Mouse (Mus musculus): Measurements from ENCODE around the gene Tmem151b. TPM values are rescaled to one million over a fixed set of nuclear protein-coding genes. Genes with fewer than 3 reads are reported as not detected.

Gene Tmem151b
- total RNA-seq, 2 experiments from 2014 or later: not detected

DNA sequence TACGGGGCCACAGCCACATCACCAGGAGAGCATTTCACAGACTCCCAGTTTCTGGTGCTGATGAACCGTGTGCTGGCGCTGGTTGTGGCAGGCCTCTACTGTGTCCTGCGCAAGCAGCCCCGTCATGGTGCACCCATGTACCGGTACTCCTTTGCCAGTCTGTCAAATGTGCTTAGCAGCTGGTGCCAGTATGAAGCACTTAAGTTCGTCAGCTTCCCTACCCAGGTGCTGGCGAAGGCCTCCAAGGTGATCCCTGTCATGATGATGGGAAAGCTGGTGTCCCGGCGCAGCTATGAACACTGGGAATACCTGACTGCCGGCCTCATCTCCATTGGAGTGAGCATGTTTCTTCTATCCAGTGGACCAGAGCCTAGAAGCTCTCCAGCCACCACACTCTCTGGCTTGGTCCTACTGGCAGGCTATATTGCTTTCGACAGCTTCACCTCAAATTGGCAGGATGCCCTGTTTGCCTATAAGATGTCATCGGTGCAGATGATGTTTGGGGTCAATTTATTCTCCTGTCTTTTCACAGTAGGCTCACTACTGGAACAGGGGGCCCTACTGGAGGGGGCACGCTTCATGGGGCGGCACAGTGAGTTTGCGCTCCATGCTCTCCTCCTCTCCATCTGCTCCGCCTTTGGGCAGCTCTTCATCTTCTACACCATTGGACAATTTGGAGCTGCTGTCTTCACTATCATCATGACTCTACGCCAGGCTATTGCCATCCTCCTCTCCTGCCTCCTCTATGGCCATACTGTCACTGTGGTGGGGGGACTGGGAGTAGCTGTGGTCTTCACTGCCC is 17.1 kb upstream of the Tmem151b start:
- ATAC-seq (replicated peaks; ENCODE audit: low FRiP score, low TSS enrichment, poor library complexity, severe bottlenecking): peak; percentile 19

DNA sequence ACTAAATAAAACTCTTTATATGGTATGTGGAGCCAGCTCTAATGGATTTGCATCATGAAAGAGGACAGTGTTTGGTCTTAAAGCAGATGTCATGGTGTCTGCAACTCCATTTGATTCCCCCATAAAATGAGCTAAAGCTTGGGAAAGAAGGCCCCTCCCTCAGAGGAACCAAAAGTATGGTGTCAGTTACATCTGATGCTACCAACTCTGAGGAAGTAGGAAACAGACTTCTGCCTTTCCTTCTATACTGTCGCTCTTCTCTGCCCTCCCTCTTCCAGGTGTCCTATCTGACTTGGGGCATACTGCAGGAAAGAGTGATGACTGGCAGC is 16.5 kb upstream of the Tmem151b start:
- ATAC-seq (replicated peaks; ENCODE audit: low FRiP score, low TSS enrichment, poor library complexity, severe bottlenecking): no peak; the same call in 1 of the 2 replicates

DNA sequence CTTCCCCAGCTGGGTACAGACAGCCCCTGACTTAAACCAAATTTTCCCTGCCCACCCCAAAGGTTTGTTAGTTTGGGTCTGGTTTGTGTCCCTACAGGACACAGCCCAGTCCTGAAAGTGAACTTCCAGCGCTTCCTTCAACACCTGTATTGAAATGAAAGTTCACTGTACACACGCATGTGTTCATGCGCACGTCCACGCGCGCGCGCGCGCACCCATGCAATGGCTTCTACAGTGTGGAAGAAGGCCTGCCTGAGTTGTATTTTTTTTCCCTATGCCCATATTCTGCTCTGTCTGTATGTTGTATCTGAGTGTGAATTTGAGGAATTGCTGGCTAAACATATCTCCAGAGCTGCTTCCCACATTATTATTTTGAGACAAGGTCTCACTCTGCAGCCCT is 15.6 kb upstream of the Tmem151b start:
- ATAC-seq (replicated peaks; ENCODE audit: low FRiP score, low TSS enrichment, poor library complexity, severe bottlenecking): no peak

DNA sequence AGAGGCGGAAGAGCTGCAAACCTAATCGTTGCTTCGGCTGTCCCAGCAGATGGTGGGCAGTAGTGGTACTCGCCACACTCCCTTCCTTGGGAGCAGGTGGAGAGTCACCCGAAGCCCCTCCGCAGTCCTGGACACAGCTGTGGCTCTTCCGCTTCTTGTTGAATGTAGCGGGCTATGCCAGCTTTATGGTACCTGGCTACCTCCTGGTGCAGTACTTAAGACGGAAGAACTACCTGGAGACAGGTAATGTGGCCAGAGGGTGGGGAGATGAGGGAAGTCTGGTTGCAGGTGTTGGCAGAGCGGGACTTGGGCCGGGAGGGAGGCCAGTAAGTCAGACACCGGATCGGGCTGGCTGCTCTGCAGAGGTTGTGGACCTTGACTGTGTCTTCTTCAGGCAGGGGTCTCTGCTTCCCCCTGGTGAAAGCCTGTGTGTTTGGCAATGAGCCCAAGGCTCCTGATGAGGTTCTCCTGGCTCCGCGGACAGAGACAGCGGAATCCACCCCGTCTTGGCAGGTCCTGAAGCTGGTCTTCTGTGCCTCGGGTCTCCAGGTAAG is 15.1 kb upstream of the Tmem151b start:
- no peak; the same call in 1 of the 2 replicates for ATAC-seq (replicated peaks; ENCODE audit: low FRiP score, low TSS enrichment, poor library complexity, severe bottlenecking)

DNA sequence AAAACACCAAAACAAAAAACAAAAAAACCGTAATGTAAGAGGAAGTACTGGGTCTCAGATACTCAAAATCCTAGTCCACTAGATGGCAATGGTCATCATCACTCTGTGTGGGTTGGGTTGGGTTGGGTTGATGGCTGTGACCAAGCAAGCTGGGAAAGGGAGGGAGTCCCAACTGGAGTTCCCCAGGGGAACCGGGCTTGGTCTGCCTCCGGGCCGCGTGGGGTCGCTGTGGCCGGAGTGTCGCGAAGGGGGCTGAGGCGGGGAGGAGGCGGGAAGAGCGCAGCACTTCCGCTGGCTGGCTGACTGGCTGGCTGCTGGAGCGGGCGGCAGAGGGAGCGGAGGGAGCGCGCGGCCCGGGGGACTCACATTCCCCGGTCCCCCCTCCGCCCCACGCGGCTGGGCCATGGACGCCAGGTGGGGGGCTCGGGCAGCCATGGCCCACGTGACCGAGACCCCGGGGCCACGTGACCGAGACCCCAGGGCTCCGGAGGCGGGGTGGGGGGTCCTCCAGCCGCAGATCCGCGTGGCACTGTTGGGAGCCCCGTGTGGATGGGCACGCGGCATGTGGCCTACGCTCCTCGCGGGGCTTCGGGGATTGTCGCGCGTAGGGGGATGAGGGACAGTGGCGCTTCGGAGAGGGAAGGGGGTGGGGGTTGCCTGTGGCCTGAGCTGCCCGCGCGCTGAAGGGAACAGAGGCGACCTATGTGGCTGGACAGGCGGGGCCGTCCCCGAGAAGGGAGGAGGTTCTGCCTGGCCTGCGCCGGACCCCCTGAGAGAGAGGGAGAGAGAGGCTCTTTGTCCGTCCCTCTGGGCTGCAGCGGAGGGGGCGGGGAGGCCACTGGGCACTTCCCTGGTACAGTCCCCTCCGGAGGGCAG is 14.4 kb upstream of the Tmem151b start, which contains the start of gene Slc35b2:
Gene Slc35b2 (plus strand): TSS at position 220 of the 876 bp plus-strand sequence.
- ATAC-seq (replicated peaks; ENCODE audit: low FRiP score, low TSS enrichment, poor library complexity, severe bottlenecking): peak; percentile 63

DNA sequence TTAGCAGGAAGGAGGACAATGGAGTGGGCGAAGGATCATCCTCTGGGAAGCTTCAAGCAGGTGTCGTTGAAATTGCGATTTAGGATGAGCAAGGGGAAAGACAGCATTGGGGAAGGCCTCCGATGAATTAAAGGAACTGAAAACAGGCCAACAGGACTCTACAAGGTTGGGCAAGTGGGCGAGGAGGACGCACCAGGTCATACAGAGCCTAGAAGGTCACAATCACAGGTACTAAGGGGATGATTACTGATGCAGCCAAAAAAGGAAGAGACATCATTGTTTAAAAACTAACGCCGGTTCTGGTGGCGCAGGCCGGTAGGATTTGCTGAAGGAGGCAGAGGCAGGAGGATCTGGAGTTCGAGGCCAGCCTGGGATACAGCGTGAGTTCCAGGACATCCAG is 13.7 kb upstream of the Tmem151b start:
- no peak for ATAC-seq (replicated peaks; ENCODE audit: low FRiP score, low TSS enrichment, poor library complexity, severe bottlenecking)

DNA sequence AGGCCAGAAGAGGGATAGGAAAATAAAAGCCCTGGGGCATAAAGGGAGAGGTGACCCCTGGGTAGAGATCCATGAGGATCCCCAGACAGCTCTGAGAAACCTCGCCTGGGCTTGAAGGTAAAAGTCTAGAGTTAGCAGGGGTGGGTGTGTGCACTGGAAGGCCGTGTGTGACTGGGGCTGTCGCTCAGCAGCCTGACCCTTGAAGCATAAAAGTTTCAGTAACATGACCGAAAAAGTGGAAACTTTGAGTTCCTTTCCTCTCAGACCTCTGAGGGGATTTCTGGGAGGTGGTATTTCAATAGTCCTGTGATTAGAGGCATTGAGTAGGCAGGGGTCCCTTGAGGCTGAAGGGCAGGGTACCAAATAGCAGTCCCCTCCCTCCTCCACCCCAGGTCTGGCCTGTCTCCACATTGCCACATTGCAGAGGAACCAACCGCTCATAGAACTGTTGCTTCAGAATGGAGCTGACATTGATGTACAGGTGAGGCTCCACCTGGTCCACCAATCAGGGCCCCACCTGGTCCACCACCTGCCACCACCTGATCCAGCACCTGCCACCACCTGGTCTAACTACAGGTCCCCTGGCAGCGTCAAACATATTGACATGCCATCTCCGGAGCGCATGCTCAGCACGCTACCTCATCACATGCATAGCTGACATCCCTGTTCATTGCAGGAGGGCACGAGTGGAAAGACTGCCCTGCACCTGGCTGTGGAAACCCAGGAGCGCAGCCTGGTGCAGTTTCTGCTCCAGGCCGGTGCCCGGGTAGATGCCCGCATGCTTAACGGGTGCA is 10.5 kb upstream of the Tmem151b start:
- ATAC-seq (replicated peaks; ENCODE audit: low FRiP score, low TSS enrichment, poor library complexity, severe bottlenecking): no peak

DNA sequence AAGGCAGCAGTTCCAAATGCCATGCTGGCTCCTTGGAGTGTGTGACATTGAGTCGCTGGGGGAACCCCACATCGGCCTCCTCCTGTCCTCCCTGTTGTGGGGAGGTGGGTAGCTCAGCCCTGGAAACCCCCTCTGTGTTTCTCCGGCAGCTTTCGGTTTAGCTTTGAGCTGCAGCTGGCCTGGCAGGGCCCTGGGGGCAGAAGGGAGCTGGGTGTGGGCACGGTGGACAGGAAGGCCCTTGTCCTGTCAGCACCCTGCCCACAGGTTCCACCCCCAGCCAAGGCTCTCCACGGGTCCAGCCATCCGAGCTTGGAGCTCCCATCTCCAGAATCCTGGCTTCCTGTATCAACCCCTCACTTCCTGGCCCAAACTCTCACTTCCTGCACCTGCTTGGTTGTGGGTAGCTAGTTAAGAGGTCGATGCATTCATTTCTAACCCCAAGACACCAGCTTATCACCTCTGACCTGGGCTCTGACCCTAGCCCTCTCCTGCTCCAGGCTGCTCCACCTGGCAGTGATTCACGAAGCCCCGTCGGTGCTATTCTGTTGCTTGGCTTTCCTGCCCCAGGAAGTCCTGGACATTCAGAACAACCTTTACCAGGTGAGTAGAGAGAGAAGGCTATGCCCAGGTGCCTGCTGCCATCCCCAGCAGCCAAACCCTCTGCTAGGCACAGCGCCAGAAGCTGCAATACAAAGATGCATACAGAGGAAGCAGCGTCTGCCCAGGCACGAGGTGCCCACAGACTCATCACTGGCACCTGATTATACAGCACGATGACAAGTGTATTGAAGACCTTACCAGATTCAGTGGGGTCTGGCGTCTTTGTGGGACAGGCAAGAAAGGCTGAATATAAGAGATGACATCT is 8.8 kb upstream of the Tmem151b start:
- no peak for ATAC-seq (replicated peaks; ENCODE audit: low FRiP score, low TSS enrichment, poor library complexity, severe bottlenecking)

DNA sequence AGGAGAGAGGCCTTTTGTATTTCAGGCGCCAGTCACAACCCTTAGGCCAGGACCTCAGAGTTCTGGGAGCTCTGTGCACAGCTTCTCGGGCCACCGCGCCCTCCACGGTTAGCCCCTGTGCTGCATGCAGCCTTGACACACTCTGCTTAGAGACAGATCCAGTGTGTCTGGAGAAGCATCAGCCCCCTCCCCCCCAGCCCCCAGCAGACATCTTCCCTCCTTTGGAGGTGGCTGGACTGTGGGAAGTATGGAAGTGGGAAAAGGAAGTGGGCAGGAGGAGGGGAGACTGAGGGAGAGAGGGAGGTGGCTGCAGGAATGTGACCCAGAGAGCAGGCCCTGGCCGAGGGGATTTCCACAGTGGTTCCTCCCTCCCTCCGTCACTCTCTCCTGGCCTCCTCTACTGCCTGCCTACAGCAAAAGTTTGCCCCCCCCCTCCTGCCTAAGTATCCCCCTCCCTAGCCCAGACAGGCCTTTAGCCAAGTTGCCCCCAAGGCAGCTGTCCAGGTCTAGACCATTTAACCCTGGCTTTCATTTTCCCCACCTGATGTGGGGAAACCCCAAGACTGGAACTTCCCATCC is 7.9 kb upstream of the Tmem151b start:
- no peak for ATAC-seq (replicated peaks; ENCODE audit: low FRiP score, low TSS enrichment, poor library complexity, severe bottlenecking)

DNA sequence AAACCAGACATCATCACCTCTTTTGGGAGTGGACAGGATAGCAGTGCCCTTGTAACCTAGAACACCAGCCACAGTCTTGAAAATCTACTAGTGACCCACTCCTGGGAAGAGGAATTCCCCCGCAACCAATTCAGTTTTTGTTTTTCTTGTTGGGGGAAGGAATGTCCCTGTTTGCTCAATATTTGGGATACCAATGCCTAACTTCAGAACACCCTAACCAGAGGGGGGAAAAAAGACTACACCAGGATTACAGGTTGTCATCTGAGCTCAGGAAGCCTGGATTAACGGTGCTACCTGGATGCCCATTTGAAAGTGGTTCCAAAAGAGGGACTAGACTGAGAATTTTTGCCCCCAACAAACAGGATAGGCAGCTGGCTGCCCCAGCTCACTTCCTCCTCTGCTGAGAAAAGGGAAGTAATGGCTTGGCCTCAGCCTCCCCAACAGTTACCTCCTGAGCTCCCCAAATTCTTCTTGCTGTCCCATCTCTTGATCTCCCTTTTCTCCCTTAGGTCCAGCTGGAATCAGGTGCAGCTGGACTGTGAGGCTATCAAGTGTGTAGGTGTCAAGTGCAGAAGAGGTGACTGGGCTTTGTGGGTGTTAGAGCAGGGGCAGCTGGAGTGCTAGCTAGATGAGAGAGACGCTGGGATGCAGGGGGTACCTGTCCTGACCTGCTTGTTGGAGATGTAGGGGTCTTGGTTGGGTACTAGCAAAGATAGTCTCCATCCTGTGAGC is 7.2 kb upstream of the Tmem151b start:
- ATAC-seq (replicated peaks; ENCODE audit: low FRiP score, low TSS enrichment, poor library complexity, severe bottlenecking): no peak

DNA sequence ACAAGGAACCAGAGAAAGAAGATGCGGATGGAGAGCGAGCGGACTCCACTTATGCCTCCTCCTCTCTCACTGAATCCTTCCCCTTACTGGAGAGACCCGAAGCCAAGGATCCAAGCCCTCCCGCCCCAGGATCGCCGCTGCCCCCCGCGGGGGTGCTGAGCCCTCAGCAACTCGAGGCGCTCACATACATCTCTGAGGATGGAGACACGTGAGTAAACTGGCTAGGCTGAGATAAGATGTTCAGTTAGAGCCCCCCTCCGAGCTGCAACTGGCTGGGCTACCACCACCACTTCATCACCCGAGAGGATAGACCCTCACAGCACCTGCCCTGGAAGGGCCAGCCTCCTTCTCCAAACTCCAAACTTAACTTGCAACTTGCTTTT is 6.6 kb upstream of the Tmem151b start:
- no peak for ATAC-seq (replicated peaks; ENCODE audit: low FRiP score, low TSS enrichment, poor library complexity, severe bottlenecking)

DNA sequence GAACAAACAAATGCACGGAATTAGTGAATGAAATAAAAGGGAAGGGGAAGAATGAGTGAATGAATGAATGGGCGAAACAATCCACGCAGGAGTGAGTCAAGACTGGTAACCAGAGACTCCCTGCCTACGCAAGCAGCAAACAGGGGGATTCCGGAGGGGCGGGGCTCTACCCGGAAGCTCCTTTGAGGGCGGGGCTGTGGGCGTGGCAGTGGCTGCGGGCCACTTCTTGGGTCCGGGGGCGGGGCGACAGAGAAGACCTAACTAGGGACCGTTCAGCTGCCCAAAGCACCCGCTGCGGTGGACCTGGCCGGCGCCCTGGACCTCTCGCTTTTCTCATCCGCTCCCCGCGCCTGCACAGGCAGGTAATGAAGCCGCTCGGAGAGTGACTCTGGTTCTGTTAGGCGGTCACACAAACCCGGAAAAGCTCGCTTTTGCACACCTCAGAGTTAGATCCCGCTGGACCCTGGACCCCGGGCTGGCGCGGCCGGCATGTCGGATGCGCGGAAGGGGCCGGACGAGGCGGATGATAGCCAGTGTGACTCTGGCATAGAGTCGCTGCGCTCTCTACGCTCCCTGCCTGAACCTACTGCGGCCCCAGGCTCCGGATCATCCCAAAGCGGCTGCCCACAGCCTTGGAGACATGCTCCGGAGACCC is 6.1 kb upstream of the Tmem151b start, which contains the start of gene Nfkbie:
Gene Nfkbie (plus strand): TSS at position 252 of the 655 bp plus-strand sequence.
- ATAC-seq (replicated peaks; ENCODE audit: low FRiP score, low TSS enrichment, poor library complexity, severe bottlenecking): peak; percentile 79

DNA sequence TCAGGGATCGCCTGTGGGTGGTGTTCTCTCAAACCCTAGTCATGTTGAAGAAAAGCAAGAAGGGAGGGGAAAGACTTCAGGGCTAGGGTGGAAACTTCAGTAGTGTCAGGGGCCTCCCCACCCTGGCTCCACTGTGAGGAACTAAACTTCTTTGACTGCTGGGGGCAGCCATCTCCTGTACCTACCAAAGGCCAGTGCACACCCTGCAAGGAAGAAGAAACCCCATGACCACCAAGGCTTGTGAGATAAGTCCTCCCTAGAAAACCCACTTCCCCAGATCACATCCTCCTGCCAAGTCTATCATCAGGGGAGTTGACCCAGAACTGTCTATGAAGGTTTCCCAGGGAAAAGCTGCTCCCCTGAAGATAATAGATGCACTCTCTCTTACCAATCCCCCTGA is 4.9 kb upstream of the Tmem151b start:
- no peak for ATAC-seq (replicated peaks; ENCODE audit: low FRiP score, low TSS enrichment, poor library complexity, severe bottlenecking)

DNA sequence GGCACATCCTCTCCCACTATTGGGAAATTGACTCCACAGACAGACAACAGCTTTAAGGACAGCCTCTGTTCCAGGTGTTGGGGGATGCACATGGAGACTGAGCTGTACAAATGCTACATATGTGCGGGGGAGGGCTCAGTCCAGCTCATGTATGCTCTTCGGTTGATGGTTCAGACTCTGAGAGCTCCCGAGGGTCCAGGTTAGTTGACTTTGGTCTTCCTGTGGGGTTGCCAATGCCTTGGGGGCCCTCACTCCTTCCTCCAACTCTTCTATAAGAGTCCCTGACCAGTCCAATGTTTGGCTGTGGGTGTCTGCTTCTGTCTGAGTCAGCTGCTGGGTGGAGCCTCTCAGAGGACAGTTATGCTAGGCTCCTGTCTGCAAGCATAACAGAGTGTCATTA is 3.6 kb upstream of the Tmem151b start:
- ATAC-seq (replicated peaks; ENCODE audit: low FRiP score, low TSS enrichment, poor library complexity, severe bottlenecking): no peak

DNA sequence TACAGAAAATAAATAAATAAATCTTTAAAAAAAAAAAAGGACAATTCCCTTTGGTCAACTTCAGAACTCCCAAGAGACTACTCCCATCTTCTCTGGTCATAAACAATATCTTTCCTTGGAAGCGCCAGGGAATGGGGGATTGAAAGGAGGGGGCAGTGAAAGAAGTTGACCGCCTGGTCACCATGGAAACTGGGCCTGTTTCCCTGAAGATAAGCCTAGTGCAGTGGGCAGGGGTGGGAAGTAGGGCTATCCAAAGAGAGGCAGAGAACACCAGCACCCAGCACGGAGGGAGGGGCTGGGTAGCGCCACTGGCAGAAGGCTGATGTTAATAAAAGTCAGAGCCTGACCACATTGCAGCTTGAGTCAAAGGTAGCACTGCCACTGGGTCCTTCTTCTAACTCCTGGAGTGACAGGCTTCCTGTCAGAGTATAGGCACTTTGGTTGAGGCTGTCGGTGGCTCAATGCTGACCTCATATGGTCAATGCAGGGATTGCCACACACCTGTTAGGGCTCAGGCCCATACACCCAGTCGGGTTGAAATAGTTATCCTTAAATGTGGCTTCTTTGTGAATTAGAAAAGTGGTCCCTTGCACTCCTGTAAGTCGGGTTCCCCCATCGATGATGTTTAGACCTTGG is 2.5 kb upstream of the Tmem151b start:
- ATAC-seq (replicated peaks; ENCODE audit: low FRiP score, low TSS enrichment, poor library complexity, severe bottlenecking): peak; percentile 70

DNA sequence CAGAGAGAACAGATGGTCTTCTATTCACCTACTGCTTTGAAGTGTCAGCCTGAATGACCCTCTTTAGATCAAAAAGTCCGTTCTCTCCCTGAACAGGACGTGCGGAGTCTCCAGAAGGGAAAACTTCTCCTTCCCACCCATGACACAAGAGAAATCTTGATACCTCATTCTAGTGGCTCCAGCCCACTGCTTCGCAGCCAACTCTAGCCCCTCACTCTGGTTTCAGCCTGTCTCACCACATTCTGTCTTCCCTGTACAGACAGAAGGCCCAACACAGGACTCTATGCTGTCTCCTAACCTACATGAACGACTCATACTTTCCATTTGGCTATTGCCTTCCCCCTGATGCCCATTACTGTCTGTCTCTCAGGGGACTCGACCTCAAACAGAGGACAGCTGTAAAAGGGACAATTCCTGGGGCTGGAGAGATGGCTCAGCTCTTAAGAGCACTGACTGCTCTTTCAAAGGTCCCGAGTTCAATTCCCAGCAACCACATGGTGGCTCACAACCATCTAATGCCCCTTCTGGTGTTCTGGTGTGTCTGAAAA is 1.8 kb upstream of the Tmem151b start:
- ATAC-seq (replicated peaks; ENCODE audit: low FRiP score, low TSS enrichment, poor library complexity, severe bottlenecking): no peak
